Mouse (Mus musculus) layer of hippocampus, postnatal 10 days (tissue): ENCODE data around the gene Fam19a1. TPM values are rescaled to one million over a fixed set of nuclear protein-coding genes. Genes with fewer than 3 reads are reported as not detected.

Experiments used
- DNase-seq, 2 experiments: peaks; one replicate each; pipeline ENCODE4 v3.0.0; 2021; ENCODE audit warnings: low spot score in 2 of 2
- total RNA-seq, 2 experiments: library from RNA; stranded (reverse); gene quantifications; 2 replicates each; pipeline ENCODE4 v1.2.3; 2021

Gene Fam19a1
- total RNA-seq, 2 experiments from 2014 or later = 43.6 to 47.3 TPM

DNA sequence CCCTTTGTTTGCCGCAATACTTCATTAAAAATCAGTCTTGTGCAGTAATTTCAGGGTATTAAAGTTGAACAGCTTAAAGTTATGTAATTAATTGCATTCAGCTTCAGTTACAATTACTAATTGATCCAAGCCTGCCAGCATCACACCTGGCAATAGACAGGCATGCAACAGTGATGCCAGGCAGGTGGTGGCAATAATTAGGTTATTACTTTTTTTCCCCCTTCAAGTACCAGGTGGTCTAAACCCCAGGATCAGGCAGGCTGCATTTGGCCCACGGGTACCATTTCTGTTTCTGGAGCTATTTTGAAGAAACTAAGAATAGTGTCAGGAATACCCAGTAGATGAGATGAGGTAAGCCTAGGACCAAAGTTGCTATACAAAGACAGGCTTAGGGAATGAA is 141.9 kb downstream of the Fam19a1 start:
- no peak for DNase-seq

- DNase-seq = no peak
These were observed 145.7 kb downstream of the Fam19a1 start for GRCm38 (mm10) chr6:96258651-96259050.

GRCm38 (mm10) chr6:96266456-96266855 is 153.5 kb downstream of the Fam19a1 start:
- no peak for DNase-seq

- DNase-seq = no peak
These were observed 155.8 kb downstream of the Fam19a1 start for GRCm38 (mm10) chr6:96268788-96269187.

DNA sequence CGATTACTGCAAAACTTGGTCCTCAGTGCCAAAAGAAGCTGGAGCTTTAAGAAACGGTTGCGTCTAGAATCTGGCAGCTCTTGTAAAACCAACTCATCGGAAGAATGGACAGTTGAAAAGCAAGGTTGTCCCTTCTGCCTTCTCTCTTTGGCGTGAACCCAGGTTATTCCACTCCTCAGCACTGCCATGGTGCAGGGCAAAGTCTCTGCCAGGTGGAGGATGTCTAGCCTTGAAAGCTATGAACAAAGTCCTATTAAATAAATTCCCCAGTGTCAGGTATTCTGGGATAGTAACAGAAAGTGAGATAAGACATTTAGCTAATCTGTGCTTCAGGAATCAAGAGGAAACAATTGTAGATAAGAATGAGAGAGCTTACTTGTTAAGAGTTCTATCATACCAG is 157.5 kb downstream of the Fam19a1 start:
- no peak for DNase-seq

- DNase-seq = no peak
These were observed 170.8 kb downstream of the Fam19a1 start for GRCm38 (mm10) chr6:96283731-96284130.

DNA sequence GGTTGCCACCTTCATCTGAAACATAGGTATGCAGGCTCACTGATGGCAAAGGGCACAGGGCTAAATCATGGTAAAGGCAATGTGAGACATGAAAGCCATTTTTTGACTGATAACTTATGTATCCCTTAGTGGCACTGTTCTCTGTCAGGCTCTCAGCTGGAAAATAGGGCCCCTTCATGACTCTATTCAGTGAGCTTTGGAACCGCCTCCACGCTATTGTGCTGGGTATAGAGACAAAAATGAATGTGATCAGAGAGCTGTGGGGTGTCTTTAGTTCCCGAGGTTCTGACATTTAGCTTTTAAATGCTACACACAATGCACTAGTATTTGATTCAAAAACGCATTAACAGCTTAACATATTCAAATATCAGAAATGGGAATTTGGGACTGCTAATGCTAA is 171.6 kb downstream of the Fam19a1 start:
- no peak for DNase-seq

- no peak for DNase-seq
These were observed 173.3 kb downstream of the Fam19a1 start for GRCm38 (mm10) chr6:96286276-96286675.

DNA sequence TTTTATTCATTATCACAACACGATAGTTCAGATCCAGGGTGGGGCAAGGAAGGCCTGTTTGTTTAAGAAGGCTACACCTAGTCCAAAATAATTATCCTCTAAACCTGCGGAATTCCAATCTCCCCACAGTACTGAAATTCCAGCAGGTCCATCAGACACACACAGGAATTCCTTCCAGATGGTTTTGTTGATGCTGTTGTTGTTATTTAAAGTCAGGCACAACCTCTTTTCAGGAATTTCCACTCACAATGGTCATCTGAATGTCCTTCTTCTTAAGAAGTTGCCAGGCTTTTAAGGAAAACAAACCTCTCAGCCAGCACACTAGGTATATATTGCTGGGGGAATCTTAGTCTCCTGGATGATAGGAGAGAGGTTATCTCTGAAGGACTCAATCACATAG is 174.4 kb downstream of the Fam19a1 start:
- no peak for DNase-seq

DNA sequence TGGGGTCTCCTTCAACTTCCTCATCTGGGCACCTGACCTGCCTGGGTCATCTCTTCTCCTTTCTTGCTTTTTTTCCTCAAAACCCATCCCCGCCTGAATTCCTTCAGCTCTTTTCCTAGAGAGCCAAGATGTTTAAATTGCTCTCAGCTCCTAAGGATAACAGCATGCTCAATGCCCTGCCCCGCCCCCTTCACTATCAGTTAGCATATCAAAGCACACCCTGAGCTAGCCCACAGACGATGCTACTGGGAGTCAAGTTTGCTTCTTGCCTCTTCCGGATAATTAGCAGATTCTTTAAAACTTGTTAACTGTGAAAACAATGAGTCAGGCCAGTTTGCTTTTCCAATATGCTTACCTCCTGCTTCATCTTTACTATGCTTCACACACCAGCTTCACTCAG is 176.7 kb downstream of the Fam19a1 start:
- no peak for DNase-seq

DNA sequence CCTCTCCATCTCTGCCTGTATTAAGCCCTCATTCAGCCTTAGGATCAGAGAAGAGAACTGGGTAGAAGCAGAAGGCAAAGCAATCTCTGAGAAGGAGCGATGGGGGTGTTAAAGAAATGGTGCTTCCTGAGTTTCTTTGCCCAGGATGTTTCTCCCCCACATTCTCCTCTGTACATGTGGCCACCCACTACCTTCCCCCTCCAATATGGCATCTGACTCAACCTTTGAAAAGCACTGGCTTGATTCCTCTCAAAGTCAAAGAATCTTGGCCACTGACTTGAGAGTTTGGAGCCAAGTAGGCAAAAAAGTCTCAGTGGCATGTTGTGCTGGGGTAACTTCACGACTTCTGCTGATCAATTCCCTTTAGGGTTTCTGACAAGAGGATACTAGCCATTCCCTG is 234.5 kb downstream of the Fam19a1 start:
- DNase-seq = no peak

DNA sequence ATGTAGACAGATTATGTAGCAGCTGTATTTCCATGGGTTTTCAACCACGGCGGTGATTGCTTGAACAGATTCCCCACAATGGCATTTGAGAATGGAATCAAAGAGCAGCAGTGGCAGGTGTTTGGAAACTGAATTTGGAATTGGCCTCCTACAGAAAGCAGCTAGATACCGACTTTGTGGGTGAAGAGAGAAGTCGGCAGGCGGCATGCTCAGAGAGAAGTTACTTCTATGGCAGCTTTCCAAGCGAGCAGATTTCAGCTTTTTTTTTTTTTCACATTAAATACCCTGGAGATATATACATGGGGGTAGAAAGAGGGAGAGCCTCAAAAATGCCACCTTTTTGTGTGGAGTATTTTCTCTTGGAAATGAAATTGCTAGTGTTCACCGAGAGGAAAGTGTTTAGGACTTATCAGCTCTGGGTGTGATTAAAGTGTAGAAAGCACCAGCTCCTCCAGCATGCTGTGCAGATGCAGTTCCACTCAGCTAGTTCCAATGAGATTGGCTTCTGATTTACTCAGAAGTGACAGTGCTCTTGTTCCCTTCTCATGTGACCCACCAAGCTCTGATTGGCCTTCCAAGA is 236.6 kb downstream of the Fam19a1 start:
- DNase-seq = peak; percentile 28 to 32

GRCm38 (mm10) chr6:96369544-96369943 is 256.6 kb downstream of the Fam19a1 start:
- DNase-seq = no peak

DNA sequence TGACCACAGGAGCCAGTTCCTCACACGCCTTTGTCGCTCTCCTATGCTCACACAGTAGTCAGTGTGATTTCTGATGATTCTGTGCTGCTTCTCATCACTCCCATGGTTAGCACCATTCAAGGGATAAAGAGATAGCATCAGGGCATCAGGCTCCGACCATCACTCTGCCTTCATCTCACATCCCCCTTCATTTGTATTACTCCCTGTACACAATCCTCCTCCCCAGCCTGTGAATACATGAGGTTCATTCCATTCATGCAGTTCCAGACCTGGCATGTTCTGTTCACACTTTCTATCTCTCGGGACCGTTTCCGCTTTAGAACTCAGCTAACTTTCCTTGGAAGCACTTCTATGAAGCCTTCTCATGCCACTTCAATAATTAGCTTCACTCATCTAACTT is 259.9 kb downstream of the Fam19a1 start:
- no peak for DNase-seq

GRCm38 (mm10) chr6:96373274-96373673 is 260.3 kb downstream of the Fam19a1 start:
- DNase-seq = no peak

DNA sequence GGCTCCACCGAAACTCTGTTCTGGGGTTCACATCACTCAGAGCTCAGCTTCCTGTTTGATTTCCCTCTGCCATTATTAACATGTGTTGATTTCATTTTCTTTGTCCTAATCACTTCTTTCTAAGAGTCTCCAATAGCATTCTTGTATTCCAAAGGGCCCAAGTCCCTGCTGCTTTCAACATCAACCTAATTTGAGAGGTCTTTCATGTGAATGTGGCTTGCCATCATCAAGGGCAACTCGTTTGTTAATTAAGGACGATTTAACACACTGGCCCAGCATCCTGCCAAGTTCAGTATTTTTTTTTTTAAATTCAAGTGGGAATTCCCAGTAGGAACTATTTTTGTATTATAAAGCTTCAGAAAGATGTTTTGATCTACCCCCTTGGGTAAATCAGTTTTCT is 263.8 kb downstream of the Fam19a1 start:
- no peak for DNase-seq

DNA sequence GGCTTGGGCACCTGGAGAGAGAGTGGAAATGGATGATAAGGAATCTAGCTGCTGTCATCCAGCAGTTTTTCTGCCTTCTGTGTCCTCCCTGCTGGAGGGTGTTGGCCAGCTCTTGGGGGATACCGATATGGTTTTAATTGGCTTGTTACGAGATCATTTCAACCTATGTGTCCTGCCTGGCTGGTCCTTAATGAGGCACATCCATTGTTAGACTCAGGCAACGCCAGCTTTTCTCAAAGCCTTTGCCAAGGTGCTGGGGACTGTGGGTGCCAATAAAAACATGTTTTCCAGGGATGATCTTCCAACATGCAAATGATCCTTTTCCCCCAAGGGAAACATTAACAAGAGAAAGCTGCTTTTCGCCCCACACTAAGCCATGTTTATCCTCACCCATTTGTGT is 266.3 kb downstream of the Fam19a1 start:
- no peak for DNase-seq

GRCm38 (mm10) chr6:96384441-96384840 is 271.5 kb downstream of the Fam19a1 start:
- no peak for DNase-seq

- no peak for DNase-seq
These were observed 305.9 kb downstream of the Fam19a1 start for GRCm38 (mm10) chr6:96418866-96419265.

DNA sequence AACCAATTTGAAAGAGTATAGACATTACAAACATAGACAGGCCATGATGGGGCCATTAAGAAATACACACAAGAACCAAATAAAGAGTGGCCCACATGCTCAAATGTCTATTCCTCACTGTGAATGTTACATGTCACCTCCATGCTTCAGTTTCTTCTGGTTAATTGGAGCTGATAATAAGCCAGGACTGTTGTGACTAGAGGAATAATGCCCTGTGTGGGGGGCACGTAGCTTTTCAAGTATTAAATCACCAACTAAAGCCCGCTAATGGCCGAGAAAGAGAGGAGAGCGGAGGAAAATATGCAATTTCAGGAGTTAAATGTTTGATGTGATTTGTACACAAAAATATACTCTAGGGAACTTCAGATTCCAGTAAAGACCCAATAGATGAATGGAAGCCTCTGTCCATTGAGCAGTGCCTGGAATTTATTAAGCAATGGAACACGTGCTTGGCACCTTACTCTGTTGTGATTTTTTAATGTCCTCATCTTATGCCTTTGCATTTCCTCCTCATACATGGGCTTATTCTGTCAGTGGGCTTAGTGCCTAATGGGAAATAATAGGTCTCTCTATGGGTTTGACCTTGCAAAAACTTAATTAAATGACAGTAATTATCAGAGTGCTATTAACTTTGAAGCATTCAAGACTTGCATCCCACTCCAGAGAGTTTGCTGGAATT is 306.9 kb downstream of the Fam19a1 start:
- DNase-seq = no peak

GRCm38 (mm10) chr6:96420515-96420914 is 307.6 kb downstream of the Fam19a1 start:
- no peak for DNase-seq

DNA sequence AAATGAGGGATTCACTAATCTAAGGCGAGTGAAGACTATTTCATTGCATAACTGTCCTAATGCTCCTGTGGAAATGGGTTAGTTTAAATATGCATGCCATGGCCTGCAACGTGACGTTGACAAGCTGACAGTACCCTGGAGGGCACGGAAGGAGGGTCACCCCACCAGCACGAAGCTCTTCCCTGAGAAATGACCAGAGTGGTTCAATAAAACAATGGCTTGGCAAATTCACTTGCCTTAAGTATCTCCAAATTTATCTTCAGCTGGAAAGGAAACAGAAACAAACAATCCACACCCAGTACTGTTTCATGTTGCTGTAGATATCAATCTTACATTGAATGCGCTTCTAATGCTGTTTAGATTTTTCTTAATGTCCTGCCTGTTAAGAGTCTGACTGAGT is 316.4 kb downstream of the Fam19a1 start:
- DNase-seq = no peak

DNA sequence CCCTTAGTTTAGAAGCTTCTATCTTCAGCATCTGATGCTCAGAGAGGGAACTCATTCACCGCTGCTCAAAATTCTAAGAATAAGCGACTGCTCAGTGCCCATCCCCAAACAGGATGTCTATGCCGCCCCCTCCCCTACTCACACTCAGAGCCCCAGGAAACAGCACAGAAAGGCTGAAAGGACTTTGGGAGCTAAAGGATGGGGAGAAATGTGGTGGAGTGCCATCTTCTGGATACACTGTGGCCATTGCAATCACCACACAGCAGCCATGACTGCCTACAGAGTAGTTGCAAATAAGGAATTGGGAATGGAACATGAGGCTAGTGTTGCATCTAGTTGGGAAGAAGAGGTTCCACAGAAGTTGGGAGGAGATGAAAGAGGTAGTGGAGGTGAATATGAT is 319.4 kb downstream of the Fam19a1 start:
- DNase-seq = no peak
